Mouse (Mus musculus) regulatory T cell (primary cell): Measurements from ENCODE around the gene Alyref2.

ENCODE experiments used
- in situ Hi-C: fragments of 300-600 bp; cut with MboI, MseI; formaldehyde crosslinking; loops from one replicate; pipeline ENCODE4 v1.15.1; 2025; ENCODE audit warnings: high pct_unique_total_duplicates

Alyref2 gene

DNA sequence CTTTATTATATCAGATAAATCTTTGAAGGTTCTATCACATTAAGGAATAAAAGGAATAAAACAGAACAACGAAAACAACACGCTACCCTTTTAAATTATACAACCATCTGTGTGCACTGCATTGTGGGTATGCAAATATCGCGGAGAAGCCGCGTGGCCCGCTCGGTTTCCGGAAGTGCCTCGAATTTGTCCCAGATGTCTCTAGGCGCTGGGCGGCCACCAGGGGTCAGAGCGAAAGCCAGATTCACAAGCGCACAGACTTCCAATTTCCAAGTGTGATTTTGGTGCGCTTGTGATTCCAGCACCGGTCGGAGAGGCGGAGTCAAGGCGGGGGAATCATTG is at the start of gene Alyref2:
Gene Alyref2, plus strand, starts transcription at position 229 of the 342 bp plus-strand sequence.
- in situ Hi-C loops: no loop called here

DNA sequence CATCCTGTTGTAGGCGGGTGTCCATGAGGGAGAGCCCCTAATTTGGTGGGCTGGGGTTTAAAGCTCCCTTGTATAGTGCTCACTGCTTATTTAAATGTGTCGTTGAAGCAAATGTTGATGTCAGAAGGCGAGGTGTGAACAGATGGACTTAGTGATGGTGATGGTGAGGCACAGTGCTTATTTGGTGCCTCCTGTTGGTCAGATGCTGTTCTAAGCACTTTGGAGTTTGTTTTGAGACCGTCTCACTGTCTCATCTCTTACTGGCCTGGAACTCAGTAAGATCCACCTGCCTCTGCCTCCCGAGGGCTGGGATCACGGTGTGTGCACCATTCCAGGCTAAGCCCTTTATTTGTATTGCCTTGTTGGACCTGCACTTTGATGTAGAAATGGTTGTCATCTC is 48.4 kb upstream of the Alyref2 start:
- in situ Hi-C loops: no loop called here

DNA sequence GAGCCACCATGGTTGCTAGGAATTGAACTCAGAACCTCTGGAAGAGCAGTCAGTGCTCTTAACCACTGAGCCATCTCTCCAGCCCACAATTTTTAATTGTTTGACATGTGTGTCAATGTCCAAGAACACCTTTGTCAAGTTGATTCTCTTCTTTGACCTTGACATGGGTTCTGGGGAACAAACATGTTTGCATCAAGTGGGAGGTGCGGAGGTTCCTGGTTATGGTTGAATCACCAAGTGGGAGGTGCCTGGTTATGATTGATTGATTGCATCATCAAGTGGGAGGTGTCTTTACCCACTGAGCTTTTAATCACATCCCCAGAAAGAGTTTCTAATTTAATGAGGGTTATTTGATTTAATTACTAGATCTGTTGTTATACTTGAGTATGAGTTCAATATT is 45.7 kb upstream of the Alyref2 start:
- in situ Hi-C loops: no loop called here

DNA sequence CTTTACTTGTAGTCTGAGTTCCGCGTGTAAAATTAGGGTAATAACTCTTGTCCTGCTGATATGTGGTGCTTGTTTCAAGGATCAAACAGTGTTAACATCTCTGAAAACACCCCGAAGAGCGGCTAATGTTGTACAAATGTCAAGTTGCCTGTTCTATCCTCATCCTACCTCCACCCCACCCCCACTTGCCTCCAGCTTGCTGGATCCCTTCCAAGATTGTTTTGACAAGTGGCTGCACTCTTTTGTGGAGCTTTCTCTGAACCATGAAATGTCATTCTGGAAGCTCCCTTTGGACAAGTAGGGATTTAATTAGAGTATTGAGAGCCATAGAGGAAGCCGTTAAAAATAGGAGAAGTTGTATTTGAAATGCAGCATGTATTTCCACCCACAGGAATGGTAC is 43.5 kb upstream of the Alyref2 start:
- in situ Hi-C loops: loop anchor here (5.0 to 10.0 kb wide), 2 partner anchors 108 to 815 kb away; partner anchors contain the start of gene Olfml2b

DNA sequence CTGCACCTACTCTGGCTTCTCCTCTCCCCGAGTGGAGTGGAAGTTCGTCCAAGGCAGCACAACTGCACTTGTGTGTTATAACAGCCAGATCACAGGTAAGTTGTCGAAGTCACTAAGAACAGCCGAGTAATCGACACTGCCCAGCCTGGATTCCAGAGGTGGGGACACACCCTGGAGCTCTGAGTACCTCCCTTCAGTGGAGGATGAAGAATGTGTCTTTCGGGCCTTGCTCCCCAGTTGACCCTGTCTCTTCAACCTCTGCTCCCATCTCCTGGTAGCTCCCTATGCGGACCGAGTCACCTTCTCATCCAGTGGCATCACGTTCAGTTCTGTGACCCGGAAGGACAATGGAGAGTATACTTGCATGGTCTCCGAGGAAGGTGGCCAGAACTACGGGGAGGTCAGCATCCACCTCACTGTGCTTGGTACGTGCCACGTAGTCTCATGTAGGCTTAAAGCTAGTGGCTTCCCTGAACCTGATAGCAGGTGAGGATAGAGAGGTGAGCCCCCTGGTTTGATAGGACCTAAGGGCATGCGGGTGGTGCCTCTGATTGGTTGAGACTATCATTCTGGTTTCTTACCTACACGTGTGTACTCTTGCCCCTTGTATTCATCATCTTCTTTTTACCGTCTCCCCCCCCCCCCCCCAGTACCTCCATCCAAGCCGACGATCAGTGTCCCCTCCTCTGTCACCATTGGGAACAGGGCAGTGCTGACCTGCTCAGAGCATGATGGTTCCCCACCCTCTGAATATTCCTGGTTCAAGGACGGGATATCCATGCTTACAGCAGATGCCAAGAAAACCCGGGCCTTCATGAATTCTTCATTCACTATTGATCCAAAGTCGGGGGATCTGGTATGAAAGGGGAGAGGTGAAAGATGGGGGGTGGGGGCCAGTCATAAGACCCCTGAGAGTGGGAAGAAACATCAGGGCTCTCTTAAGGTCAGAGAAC is 42.5 kb upstream of the Alyref2 start:
- in situ Hi-C loops: loop anchor here (5.0 to 10.0 kb wide), 2 partner anchors 106 to 816 kb away; partner anchors contain the start of gene Olfml2b

DNA sequence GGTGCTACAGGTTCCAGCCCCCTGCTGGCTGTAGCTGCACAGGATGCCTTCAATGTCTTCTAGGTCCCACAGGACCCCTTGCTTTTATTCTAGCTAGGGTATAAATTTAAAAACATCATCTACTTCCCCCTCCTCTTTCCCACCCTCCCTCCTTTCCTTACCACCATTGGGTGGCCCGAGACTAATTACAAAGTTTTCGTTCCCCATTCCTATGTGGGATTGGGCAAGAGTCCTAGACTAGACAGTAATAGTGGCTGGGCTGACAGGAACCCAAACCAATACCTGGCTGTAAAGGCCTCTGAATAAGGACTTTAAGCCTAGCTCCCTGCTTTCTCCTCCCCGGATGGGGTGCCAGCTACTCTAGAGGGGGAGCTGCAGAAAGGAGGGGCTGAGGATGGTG is 40.1 kb upstream of the Alyref2 start:
- in situ Hi-C loops: loop anchor here (5.0 to 10.0 kb wide), 2 partner anchors 104 to 818 kb away; partner anchors contain the start of gene Olfml2b

DNA sequence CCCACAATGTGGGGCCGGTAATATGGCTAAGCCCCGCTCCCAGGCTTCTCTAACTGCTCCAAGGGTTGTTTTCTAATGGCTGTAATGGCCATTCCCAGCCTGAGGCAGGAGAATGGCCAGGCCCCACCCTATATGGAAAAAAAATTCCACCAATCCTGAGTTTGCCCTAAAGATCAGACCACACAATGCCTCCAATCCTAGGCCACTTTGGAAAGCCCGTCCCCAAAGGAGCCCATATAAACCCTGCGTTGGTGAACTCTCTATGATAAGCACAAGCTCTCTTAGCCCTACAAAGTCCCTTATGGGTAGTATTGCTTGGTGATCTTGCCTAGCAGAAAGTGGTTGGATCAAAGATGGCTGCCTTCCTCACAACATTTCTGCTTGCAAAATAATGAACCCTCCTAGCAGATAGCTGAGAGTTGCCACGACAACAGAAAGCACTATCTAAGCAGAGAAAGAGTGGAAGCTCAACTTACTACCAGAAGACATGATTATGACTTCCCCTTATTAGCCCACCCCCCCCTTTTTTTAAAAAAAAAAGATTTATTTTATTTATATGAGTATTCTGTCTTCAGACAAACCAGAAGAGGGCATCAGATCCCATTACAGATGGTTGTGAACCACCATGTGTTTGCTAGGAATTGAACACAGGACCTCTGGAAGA is 37.4 kb upstream of the Alyref2 start:
- in situ Hi-C loops: loop anchor here (10.0 kb wide), 1 partner anchor 821 kb away; the partner anchor contains the start of gene Olfml2b

DNA sequence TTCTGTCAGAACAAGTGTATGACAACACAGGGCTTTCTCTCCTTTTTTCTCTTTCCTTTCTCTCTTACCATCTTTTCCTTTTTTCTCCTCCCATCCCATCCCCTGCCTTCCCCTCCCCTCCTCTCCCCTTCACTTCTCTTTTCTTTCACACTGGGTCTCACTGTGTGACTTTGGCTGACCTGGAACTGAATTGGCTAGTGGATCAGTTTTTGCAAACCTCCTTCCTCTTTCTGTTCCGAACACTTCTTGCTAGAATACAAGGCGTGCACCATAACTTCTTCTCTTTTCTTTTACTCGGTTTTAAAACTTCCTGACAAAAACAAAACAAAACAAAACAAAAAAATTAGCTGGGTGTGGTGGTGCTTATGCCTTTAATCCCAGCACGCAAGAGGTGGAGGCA is 36.7 kb upstream of the Alyref2 start:
- in situ Hi-C loops: loop anchor here (10.0 kb wide), 1 partner anchor 822 kb away; the partner anchor contains the start of gene Olfml2b

DNA sequence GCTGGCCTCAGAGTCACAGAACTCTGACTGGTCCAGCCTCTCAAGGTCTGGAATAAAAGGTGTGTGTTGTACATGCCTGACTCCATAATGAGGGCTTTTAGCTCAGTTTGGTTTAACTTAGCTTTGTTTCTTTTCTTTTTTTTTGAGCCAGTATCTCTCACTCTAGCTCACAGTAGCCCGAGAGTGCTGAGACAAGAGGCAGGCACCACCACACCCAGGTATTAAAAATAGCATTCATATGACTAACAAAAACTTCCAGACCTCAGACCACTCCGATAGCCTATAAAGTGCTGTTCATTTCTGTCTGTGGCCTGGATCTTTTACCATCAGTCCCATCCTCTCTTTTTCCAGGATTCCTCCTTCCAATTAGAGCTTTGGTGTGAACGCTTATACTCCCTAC is 33.6 kb upstream of the Alyref2 start:
- in situ Hi-C loops: loop anchor here (5.0 to 10.0 kb wide), 2 partner anchors 107 to 825 kb away; partner anchors contain the start of genes Klhdc9 and Olfml2b

DNA sequence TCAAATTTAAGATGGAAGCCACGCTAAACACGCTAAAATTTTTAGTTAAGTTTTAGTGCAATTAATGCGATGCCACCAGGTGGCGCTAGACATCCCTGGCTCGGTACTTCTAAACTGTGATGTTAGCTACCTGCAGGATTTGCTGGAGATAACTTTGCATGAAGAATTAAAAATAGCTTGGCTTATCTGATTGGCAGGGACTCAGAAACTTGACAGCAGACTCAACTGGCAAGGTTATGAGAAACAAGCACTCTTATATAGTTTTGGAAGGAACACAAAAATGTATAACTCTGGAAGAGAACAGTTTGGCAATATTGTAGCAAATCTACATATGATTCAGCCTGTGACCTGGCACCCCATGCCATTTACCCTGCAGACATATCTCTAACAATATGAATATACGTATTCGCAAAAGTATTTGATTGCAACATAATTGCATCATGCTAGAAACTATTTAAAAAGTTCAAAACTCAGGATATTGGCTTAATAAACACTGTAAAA is 32.9 kb upstream of the Alyref2 start:
- in situ Hi-C loops: loop anchor here (5.0 kb wide), 1 partner anchor 108 kb away; the partner anchor contains the start of gene Klhdc9

DNA sequence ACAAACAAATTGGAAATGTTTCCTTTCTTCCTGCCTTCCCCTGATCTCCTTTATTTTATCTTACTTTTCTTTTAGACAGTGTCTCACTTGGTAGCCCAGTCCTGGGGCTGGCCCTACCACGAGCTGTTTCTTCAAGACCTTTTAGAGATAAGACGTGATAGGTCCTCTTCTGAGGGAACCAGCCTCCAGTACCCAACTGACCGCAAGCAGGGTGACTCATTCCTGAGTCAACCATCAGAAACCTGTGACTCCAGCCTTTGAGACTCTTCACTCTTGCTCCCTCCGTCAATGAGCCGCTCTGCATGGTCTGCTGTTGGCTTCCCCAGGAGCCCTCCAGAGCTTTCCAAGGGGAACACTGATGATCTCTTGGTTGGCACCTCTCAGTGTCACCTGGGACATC is 32.4 kb upstream of the Alyref2 start:
- in situ Hi-C loops: loop anchor here (5.0 kb wide), 1 partner anchor 109 kb away; the partner anchor contains the start of gene Klhdc9

DNA sequence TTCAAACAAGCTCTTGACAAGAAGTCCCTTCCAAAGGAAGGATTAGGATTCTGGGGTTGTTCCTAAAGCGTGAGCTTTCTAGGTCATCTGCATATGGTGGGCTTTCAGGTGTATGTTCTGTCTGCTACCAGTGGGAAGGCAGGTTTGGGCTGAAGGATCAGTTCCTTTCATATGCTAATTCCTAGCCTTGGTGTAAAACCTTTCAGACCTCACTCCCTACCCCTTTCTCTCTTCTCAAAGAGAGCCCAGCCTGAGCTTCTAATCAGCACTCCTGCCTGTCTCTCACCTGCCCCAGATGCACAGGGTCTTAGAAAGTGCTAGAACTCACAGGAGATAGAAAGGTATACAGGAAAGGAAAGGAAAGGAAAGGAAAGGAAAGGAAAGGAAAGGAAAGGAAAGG is 31.8 kb upstream of the Alyref2 start:
- in situ Hi-C loops: loop anchor here (5.0 kb wide), 1 partner anchor 109 kb away; the partner anchor contains the start of gene Klhdc9

DNA sequence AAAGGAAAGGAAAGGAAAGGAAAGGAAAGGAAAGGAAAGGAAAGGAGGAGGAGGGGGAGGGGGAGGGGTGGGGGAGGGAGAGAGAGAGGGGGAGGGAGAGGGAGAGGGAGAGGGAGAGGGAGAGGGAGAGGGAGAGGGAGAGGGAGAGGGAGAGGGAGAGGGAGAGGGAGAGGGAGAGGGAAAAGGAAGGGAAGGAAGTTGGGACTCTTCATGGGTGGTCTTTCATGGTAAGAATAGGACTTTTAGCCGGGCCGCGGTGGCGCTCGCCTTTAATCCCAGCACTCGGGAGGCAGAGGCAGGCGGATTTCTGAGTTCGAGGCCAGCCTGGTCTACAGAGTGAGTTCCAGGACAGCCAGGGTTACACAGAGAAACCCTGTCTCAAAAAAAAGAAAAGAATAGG is 31.3 kb upstream of the Alyref2 start:
- in situ Hi-C loops: loop anchor here (5.0 kb wide), 1 partner anchor 110 kb away; the partner anchor contains the start of gene Klhdc9

DNA sequence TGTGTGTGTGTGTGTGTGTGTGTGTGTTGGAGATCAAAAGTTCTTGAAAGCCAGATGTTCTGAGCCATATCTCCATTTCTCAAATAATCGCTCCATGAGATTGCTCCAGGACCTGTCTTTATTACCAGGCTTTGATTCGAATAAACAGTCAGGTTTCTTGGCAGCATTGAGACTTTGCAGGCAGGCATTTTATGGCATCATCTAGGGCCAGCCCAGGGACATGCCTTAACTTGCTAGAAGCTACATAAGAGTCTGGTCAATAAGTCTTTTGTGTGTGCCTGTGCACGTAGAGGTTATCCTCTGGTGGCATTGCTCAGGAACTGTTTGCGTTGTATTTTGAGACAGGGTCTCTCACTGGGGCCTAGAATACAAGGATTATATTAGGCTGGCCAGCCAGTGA is 29.8 kb upstream of the Alyref2 start:
- in situ Hi-C loops: loop anchor here (5.0 kb wide), 1 partner anchor 111 kb away; the partner anchor contains the start of gene Klhdc9

DNA sequence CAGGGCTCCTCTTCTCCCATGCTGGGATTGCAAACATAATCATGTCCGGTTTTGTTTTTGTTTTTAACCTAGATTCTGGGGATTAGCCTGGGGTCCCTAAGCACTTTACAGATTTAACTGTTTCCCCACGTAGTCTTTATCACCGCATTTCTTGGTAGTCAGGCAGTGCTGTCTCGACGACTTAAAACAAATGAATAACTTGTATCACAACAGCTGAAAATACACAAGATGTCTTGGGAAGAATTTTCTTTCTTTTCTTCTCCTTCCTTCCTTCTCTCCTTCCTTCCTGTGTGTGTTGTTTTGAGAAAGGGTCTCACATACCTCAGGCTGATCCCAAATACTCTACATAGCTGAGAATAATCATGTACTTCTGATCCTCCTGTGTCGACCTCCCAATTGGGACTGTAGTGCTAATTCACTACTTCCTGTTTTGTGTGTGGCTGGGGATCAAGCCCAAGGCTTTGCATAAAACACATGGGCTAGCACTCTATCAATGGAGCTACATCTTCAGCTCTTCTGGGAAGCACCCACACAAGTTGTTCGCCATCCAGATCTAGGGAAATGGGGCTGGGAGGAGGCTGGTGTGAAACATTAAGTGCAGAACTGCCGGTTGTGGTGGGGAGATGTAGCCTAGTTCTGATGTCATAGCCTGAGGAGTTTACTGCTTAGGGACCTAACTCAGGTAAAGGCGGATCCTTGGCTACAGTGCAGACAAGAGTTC is 29.2 kb upstream of the Alyref2 start:
- in situ Hi-C loops: loop anchor here (5.0 kb wide), 1 partner anchor 112 kb away; the partner anchor contains the start of gene Klhdc9

DNA sequence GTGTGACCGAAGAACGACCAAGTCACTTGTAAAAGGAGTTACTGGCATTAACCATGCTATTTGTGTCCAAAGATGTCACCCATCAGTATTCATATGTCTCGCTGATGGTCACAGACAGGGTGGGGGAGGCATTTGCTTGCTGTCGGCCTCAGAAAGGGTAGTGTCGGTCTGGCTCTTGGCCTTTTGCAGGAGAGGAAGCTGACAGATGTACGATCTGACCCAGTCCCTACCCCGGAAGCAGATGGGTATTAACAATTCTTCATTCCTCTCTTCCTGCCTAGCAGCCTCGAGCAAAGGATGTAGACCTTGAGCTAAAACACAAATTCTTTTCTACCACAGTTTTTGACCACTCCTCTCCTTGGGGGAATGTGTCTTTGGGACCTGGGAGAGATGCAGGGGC is 26.2 kb upstream of the Alyref2 start:
- in situ Hi-C loops: no loop called here

DNA sequence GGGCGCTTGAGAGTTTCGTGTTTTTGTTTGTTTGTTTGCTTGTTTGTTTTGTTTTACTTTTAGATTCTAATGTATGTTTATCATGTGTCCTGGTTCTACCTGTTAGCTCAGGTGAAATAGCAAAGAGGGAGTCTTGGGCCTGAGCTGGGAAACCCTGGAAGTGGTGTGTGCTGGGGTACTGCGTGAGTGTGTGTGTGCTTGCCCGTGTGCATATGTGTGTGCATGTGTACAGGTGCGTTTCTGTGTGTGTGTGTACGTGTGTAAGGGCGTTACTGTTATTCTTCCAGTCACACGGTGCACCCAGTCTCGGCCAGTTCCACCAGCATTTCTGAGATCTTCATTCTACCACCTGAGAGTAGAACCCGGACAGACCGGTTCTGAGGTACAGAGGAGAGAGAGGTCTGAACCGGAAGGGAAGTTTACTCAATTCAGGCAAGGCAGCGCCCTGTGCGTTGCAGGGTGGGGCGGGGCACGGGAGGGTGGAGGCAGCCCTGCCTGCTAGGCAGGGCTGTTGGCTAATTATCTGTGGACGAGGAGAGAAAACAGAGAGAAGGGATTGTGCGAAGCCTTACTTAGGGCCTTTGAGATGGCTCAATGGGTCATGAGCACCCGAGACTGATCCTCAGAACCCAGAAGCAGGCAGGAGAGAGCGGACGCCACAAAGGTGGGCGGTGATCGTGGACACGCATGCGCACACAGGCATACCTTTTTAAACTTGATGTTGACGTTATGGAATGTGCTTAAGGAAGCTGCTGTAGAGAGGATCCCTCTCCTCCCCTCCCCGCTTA is 25.3 kb upstream of the Alyref2 start:
- in situ Hi-C loops: no loop called here

DNA sequence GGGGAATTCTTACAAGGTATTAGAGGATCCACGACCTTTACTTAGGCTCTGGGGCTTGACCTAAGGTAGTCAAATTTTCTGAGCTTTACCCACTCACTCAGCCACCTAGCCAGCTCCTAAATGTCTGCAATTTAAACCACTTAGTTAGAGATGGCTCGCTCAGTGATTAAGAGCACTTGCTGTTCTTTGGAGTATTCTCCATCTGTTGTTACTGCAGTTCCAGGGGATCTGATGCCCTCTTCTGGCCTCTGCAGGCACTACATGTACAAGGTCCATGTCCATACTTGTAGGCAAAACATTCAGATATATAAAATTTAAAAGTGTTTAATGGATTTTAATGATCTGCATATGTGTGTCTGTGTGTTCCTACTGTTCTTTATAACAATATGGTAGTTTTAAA is 24.3 kb upstream of the Alyref2 start:
- in situ Hi-C loops: no loop called here

DNA sequence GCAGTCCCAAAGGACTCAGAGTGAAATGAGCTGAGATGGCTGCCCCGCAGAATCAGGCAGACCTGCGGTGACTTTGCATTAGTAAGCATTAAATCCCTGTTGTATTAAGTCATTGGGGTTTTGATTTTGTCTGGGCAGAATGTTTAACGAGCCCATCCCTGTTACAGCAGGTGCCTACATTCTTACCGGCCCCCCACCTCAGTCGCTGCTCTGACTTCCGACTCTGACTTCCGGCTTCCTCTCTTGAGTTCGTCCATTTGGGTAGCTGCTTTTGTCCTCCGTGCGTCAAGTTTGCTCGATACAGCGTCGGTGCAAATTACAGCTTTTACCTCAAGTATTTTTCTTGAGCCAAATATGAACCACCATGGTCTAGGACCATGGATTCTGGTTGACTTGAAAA is 9.0 kb upstream of the Alyref2 start:
- in situ Hi-C loops: no loop called here

DNA sequence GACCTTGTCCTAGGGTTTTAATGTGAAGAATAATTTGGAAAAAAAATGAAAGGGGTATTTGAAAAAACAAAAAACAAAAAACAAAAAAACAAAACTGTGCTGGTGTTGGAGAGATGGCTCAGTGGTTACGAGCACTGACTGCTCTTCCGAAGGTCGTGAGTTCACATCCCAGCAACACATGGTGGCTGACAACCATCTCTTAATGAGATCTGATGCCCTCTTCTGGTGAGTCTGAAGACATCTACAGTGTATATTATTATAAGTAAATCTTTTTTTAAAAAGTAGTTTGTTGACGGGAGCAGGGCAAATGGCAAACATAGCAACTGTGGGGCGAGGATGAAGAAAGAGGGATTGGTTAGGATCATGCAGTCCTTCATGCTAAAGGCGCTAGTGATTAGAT is 7.9 kb upstream of the Alyref2 start:
- in situ Hi-C loops: no loop called here
